Mouse (Mus musculus) layer of hippocampus, adult 8-10 months (tissue): ENCODE results near the gene Gpr156. TPM values are rescaled to one million over a fixed set of nuclear protein-coding genes. Genes with fewer than 3 reads are reported as not detected.
A peak's percentile ranks its signal among the peaks of the same experiment; 100 is the strongest.
"Not testable (repeated sequence)": the region's sequence is repeated elsewhere in the genome, so short reads cannot be mapped to it uniquely, and the experiment has no call there.

Experiments
- DNase-seq, 2 experiments: peaks; one replicate each; pipeline ENCODE4 v3.0.0; 2022; ENCODE audit warnings: low spot score in 2 of 2
- total RNA-seq, 4 experiments: library from RNA; stranded (reverse); gene quantifications; 2 replicates each; pipeline ENCODE4 v1.2.4; 2022

The Gpr156 gene
- total RNA-seq, 4 experiments from 2014 or later = 0.50 to 1.4 (median 0.74) TPM

- DNase-seq = no peak
These were observed 39.1 kb downstream of the Gpr156 start for GRCm38 (mm10) chr16:37955336-37955917.

- no peak for DNase-seq
These were observed 39.9 kb downstream of the Gpr156 start for GRCm38 (mm10) chr16:37956076-37956676.

- no peak for DNase-seq
These were observed 40.5 kb downstream of the Gpr156 start for GRCm38 (mm10) chr16:37956751-37957150.

- DNase-seq = not testable (repeated sequence)
These were observed 46.4 kb downstream of the Gpr156 start for GRCm38 (mm10) chr16:37962696-37963095.

- no peak for DNase-seq
These were observed 47.3 kb downstream of the Gpr156 start for GRCm38 (mm10) chr16:37963331-37964281.

- DNase-seq = no peak
These were observed 48.2 kb downstream of the Gpr156 start for GRCm38 (mm10) chr16:37964380-37965070.

GRCm38 (mm10) chr16:37966871-37967270 lies 50.6 kb downstream of the Gpr156 start:
- DNase-seq = no peak

GRCm38 (mm10) chr16:37967415-37967814 lies 51.1 kb downstream of the Gpr156 start:
- DNase-seq = no peak

- no peak for DNase-seq
These were observed 55.2 kb downstream of the Gpr156 start for GRCm38 (mm10) chr16:37971522-37971921.

- DNase-seq = no peak
These were observed 56.1 kb downstream of the Gpr156 start for GRCm38 (mm10) chr16:37972357-37972756.

GRCm38 (mm10) chr16:37973239-37973638 lies 56.9 kb downstream of the Gpr156 start:
- DNase-seq = not testable (repeated sequence)

GRCm38 (mm10) chr16:37973855-37974519 lies 57.7 kb downstream of the Gpr156 start:
- peak; percentile 37 to 46 for DNase-seq

GRCm38 (mm10) chr16:37974520-37975340 lies 58.4 kb downstream of the Gpr156 start:
- DNase-seq = peak; percentile 58 to 70

GRCm38 (mm10) chr16:37981907-37982306 lies 65.6 kb downstream of the Gpr156 start:
- DNase-seq = no peak

GRCm38 (mm10) chr16:37988211-37988865 lies 72.0 kb downstream of the Gpr156 start:
- DNase-seq = peak; percentile 43 to 60

GRCm38 (mm10) chr16:37989796-37990195 lies 73.5 kb downstream of the Gpr156 start:
- no peak for DNase-seq

GRCm38 (mm10) chr16:37990553-37991344 lies 74.5 kb downstream of the Gpr156 start:
- DNase-seq = no peak

- no peak for DNase-seq
These were observed 76.5 kb downstream of the Gpr156 start for GRCm38 (mm10) chr16:37992806-37993205.

GRCm38 (mm10) chr16:37994647-37995046 lies 78.4 kb downstream of the Gpr156 start:
- DNase-seq = peak; percentile 29 to 66
